Mouse (Mus musculus) left cerebral cortex, adult 9 months (tissue): Measurements from ENCODE around the gene Pusl1.

Source experiments
- DNase-seq, 2 experiments: peaks; one replicate each; pipeline ENCODE4 v3.0.0; 2022; ENCODE audit warnings: low spot score in 2 of 2

Pusl1 gene

DNA sequence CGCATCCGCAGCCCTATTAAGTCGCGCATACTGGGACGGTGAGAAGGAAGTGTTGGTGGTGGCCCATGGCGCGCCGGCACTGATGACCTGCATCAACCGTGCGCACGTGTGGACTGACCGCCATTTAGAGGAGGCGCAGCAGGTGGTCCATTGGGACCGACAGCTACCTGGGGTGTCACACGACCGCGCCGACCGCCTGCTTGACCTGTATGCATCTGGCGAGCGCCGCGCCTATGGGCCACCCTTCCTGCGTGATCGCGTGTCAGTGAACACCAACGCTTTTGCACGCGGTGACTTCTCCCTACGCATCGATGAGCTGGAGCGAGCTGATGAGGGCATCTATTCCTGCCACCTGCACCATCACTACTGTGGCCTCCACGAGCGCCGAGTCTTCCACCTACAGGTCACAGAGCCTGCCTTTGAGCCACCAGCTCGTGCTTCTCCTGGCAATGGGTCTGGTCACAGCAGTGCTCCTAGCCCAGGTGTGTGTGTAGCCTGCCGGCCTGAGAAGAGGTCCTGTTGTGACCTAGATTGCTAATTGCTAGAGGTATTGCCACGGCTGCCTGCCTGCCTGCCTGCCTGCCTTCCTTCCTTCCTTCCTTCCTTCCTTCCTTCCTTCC lies 49.8 kb downstream of the Pusl1 start:
- no peak for DNase-seq

DNA sequence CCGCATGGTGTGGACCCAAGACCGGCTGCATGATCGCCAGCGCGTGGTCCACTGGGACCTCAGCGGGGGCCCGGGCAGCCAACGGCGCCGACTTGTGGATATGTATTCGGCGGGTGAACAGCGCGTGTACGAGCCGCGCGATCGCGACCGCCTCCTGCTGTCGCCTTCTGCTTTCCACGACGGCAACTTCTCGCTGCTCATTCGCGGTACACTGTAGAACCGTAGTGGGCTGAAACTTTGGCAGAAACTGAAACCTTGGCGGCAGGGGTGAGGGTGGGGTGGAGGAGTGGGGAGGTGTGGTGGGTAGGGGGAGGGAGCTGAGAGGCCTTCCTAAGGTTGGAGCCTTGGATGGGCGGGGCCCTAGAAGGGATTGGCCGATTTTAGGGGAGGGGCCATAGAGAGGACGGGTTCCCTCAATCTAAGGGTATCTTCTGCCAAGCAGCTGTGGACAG lies 50.6 kb downstream of the Pusl1 start:
- no peak for DNase-seq

DNA sequence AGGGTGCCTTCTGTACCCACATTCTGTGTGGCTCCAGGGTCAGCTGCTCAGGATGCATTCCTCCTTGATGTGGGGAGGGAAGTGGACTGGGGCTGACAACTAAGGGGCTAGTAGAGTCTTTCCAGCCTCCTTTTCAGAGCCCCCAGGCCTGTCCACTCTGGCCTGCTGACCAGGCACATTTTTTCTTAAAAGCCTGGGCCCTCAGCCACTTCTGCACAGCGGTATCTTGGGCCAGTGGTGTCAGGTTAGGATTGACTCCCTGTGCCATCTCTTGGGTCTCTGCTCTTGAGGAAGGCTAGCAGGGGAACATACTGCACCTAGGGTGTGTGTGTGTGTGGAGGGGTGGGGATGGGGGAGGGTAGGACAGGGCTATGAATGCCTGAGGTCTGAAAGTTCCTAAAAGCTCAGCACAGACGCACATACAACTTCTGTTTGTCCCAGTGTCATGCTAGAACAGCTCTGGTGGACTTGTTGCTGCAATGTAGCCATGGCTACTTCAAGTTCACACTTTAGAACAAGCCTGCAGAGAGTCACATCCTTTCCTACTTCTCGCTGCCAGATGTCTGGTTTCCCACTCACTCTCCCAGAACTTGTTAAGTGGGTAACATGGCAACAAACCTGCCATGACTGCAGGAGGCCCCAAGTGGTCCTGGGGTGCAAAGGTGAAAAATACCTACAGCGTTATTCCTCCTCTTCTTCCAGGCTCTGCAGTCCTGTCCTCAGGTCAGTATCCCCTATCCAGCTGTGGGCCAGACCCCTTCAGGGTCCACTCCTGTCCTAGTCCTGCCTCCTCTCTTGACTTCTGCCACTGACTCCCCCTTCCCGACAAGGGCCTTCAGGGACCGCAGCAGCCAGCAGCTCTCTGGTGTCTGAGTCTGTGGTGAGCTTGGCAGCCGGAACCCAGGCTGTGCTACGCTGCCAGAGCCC lies 51.2 kb downstream of the Pusl1 start:
- no peak for DNase-seq

DNA sequence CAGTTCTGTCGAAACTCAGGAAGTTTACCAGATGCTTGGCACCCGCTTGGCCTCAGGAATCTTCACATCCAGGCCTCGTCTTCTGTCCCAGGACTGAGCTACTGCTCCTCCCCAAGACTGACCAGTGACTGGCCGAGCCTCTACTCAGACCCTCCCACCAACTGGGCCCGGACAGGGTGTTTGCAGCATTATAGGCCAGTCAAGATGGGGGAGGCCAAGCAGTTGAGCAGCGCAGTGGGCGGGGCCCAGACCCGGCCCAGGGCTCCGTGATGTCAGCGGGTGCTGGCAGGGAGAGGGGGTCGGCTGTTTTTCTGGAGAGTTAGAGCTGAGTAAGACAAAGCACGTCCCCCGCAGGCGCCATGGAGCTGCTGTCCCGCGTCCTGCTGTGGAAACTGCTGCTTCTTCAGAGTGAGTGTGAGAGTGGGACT lies 52.1 kb downstream of the Pusl1 start, which contains the start of gene Mxra8:
Gene Mxra8 (plus strand): TSS at position 198 of the 428 bp plus-strand sequence.
- DNase-seq = no peak

DNA sequence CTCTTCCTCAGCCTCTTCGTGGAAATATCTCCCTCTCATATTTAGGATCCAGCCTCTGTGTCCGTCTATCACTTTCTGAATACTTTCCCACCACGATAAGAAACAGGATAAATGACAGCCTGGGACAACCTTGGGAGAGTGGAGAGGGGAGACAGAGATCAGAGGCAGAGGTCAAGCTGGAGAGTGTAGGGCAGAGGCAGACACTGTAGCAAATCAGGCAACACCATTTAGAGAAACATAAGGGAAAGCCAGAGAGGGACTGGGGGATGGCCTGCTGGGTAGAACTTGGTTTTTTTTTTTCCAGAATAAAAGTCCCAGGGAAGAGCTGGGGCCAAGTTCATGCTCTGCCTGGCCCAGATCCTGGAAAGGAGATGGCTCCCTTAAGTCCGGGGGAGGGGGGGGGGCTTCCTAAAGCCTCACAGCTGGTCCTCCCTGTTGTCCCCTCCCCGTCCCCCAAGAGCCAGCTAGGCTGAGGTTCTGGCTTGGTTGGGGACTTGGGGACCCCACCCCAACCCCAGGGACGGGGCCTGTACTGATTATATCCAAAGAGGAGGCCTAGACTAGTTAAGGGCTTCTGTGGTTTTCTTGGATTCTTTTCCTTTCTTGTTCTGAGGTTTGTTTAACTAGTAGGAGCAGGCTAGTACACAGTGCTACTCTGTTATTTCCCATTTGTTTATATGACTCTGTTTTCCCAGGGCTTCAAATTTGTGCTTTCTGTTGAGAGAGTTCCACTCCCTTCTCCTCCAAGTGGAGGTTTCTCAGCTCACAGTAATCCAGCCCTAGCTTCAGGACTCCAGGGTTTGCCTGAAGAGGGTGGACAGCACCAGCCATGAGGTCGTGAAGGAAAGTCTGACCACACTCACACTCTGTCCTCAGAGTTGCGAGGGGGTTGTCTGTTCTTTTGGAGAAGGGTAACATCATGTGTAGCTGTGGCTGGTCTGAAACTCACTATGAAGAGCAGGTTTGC lies 53.1 kb downstream of the Pusl1 start:
- no peak for DNase-seq
